Mouse (Mus musculus) natural killer cell, adult 2 months (primary cell): ENCODE results near the gene Hoxc9.

ENCODE experiments used
- DNase-seq, 2 experiments: peaks; one replicate each; pipeline ENCODE4 v3.0.0; 2022; ENCODE audit warnings: low spot score in 2 of 2

The Hoxc9 gene

DNA sequence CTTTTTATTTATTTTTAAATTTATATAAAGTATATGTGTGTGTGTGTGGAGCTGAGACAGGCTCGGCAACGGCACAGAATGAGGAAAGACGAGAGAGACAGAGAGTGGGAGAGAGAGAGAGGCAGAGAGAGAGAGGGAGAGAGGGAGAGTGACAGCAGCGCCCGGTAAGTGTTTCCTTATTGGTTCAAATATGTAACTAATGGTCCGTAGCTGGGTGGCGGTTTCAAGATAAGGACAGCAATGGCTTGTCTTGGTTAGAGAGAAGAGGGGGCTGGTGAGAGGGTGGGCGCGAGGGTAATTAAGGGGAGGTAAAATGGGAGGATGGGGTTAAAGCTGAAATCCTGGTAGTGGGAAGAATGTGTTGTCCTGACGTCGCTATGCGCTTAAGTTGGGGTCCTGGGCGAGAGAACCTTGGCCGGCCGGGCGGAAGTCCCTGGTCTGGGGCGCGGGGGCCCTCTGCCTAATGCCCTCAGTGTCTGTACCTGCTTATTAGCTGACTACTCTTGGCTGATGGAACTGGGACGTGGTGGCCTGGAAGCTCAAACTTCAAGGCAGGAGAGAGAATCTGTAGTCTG is 22.5 kb downstream of the Hoxc9 start:
- DNase-seq, result no peak

DNA sequence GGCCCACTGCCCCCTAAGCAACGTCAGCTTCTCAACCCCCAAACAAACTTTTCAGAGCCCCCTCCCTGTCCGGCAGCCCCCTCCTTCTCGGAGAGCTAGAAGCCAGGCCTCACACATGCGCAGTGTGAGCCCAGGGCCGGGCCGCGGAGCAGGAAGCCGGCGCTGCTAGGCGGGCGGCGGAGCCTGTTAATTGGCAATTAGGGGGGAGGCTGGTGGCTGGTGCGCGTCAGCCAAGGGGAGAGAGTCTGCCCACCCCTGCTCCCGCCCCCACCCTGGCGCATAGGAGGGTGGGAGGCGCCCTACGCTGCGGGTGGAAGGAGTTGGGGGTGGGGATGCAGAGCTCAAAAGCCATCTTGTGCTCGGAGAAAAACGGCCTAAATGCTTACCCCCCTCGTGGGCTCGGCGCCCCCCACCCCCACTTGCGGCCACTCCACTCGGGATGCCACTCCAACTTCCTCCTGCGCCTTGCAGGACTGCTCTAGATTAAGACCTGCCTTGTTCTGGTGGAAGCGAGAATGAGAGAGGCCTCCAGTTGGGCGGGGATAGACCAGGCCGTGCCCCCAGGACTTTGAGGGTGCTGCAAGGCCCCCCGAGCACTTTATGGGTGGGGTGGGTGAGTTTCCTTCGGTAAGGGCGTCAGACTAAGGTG is 23.1 kb downstream of the Hoxc9 start:
- DNase-seq, result peak; percentile 68 to 69

GRCm38 (mm10) chr15:102999955-103000354 is 23.7 kb downstream of the Hoxc9 start:
- peak in 1 of 2 experiments; percentile 44 for DNase-seq

DNA sequence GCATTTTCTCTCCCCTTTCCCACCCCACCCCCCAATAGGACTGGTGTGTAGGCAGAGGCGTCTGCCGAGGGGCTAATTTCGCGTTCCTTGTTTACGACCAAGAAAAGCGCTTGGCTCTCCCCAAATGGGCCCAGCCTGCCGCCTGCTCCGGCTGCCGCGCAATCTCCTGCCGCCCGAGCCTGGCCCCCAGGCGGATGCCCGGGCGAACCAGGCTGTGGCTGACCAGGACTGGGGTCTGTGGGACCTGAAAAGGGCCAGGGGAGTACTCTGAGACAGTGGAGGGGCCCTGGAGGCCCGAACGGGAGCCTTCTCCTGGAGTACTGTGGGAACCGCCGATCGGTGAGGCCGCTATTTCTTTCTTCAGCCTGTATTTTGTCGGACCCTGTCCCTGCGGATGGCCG is 24.3 kb downstream of the Hoxc9 start:
- DNase-seq, result no peak

DNA sequence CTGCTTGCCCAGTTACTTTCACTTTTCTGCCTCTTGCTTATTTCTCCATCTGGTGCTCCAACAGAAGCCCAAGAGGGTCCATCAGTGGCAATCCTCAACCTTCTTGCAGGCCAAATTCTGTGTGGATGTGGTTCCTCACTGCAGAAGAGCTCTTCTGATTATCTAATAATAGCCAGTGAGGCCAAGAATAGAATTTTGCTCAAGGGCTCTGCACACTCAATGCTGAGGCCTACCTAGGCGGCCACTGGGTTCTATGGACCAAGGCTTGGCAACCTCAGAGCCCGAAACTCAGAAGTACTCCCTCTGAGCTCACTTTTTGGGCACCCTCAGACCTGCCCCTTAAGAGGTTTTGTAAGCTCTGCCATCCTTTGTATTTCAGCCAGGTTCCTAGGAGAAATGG is 25.1 kb downstream of the Hoxc9 start:
- DNase-seq, result no peak

- no peak for DNase-seq
These were observed 25.9 kb downstream of the Hoxc9 start for GRCm38 (mm10) chr15:103002156-103002555.

DNA sequence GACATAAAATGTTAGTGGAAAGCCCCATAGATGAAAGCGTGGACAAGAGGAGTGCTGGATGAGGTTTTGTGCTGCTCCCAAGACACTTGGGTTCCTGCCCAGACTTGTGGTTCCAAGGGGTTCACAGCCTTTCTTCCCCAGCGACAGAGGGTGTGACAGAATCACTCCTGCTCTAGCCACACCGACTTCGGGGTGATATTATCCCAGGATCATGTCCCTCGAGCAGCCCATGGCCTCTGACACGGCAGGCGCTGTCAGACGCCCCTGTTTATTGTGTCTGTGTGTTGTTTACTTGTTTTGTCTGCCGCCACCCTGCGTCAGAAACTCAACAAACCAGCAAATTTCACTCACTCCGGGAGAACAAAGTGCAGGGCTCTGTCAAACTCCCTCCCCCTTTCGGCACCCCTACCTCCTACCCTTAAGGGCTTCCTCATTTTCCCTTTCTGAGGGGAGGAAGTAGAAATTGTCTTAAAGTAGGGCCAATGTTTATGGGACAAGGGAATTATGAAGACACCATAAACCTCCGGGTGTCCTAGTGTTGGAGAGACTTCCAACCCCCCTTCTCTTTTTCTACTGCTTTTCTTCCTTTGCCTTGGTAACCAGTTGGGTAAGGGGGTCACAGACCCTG is 26.7 kb downstream of the Hoxc9 start:
- DNase-seq, result no peak

DNA sequence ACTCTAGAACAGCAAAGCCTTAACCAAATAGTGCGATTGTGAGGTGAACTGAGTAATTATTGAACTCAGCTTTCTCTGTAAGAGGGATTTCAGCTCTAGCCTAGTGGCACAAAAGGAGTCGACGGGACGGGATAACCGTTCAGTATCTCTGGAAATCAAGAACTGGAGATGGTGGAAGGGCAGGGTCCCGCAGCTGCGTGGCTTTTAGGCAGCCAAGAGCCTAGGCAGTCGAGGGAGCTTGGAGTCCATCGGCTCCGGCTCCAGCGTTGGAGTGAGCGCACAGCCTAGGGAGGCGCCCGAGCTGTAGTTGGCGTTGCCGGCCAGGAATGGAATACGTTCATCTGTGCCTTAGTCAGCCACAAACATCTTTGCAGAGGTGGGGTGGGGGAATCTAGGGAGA is 29.1 kb downstream of the Hoxc9 start:
- DNase-seq, result no peak

DNA sequence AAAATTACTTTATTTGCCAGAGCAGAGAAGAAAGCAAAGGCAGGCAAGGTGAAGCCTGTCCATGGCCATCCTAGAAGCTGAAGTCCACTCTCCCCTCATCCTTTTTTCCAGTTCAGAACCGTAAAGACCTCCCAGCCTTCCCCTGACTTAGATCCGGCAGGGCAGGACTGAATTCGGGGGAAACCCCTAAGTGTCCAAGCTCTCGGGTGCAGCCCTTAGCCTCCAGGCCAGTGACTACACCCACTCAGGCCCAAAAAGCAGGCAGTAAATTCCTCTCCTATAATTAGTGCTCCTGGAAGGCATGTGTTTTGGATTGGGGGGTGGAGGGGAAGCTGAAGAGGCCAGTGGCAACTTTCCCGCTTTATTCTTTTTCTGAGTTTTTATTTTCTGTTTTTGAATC is 29.6 kb downstream of the Hoxc9 start:
- DNase-seq, result no peak

GRCm38 (mm10) chr15:103006326-103006725 is 30.1 kb downstream of the Hoxc9 start:
- DNase-seq, result no peak

GRCm38 (mm10) chr15:103009265-103010111 is 33.2 kb downstream of the Hoxc9 start:
- no peak for DNase-seq

GRCm38 (mm10) chr15:103010112-103010846 is 34.0 kb downstream of the Hoxc9 start:
- DNase-seq, result no peak

DNA sequence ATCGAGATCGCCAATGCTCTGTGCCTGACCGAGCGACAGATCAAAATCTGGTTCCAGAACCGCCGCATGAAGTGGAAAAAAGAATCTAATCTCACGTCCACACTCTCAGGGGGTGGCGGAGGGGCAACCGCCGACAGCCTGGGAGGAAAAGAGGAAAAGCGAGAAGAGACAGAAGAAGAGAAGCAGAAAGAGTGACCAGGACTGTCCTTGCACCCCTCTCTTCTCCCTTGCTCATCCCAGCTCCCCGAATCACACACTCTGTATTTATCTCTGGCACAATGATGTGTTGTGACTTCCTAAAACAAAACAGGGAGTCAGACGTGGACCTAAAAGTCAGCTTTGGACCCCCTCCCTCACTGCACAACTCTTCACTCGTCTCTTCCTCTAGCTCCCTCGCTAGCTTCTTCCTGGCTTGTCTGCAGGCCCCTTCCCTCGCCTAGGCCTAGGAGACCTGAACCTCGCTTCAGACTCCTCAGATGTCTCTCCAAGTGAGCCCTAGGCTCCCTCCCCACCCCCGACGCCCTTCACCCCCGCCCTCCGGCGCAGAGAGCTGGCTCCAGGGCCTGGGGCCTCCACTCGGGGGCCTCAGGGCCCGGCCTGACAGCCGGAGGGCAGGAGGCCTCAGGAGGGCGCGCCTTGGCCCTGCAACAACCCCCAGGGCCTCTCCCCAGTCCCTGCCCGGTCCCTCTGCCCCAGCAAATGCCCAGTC is 34.8 kb downstream of the Hoxc9 start:
- no peak for DNase-seq

DNA sequence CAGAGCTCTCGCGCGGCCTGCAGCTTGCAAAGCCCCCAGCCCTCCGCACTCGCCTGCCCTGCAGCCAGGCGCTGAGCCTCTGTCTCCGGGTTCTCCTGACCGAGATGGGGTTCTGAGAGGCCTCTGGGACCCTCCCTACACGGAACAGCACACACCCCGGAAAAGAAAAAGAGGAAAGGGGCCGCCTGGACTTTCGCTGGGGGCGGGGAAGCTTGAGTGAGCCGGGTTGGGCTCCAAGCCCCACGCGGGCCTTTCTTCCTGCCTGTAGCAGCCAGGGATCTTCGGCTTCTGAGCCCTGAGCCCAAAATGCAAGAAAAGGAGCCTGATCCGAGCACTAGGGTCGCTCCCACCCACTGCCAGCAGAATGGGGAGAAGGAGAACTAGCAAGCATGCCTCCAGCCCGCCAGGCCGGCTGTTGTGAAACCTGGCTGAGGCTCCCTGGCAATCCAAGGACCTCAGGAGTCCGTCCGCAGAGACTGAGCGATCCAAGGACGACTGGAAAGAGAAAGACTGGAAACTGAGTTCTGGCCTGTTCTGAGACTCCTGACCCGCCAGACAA is 35.8 kb downstream of the Hoxc9 start:
- DNase-seq, result no peak

DNA sequence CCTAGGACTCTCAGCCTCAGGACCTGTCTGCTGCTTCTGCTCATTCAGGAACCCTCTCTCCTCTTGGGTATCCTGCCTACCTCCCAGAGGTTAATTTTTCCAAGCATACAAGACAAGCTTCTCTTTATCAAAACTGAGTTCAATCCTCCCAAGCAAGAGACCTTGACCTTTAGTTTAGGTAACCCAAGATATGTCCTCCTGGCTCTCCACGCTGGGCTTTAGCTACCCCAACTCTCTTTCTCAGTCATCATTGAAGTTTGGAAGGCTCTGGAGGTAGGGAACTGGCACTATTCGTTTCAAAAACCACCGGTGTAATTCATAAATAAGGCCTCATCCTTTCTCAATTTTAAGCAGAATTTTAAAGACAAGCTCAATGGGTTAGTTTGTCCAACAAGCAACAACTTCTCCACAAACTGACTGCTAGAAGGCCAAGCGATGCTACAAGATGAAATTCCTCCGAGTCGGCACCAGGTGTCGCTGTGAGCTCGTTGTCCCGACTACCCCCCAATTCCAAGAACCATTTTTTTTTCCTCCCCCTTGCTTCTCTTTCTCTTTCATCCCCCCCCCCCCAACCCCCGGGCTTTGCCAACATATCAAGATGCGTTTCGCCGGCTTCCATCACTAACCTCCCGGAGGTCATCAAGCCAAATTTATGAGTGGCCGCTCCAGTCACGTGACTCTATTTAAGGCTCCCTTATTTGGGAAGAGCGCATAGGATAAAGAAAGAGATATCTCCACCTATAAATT is 37.2 kb downstream of the Hoxc9 start:
- DNase-seq, result peak in 1 of 2 experiments; percentile 29

GRCm38 (mm10) chr15:103014166-103015008 is 38.1 kb downstream of the Hoxc9 start:
- no peak for DNase-seq

DNA sequence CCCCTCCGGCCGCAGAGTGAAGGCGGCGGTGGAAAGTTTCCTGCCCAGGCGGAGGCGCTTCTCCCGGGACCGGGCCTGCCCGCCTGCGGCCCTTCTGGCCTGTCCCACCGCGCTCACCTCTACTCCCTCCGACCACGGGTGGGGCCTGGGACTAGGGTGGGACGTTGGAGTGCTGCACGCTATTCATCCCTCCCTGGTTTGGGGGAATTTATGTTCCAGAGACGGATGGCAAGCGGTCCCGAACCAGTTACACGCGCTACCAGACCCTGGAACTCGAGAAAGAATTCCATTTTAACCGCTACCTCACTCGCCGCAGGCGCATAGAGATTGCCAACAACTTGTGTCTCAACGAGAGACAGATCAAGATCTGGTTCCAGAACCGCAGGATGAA is 38.8 kb downstream of the Hoxc9 start:
- no peak for DNase-seq

DNA sequence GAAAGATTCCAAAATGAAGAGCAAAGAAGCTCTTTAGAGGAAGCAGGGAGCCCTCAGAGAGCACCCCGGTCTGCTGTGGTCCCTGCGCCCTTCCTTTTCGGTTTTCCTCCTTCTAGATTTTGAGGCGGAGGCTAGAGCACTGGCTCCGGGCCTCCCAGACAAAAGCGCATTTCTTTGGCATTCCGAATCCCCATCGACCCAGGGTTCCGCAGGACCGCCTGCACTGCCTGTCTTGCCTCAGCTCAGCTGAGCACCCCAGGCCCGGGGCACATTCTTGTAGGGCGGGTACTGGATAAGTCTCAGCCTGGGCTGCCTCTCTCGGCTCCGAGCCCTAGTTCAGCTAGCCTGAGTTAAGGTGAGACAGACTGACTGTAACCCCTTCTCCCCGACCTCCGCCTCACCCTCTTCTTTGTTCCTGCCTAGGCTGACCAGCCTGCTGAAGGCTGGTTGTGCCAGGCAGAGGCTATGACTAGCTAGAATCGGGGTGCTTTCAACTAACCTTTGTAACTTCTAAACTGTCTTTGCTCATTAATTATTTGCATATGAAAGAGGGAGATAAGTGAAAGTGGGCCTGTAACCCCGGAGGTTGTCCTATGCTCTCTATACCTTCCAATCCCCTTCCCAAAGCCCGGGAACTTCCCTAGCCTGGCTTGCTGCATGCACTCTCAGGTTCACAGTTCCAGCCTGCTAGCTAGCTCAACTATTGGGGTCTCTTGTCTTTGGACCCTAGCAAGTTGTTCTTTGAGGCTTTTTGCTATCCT is 39.3 kb downstream of the Hoxc9 start:
- DNase-seq, result no peak
